Mouse (Mus musculus): ENCODE data around the gene Rab6a.

- TF ChIP-seq EP300 (IDR thresholded peaks at IDR 0.05; ENCODE audit: low read depth) (no peak), CTCF (IDR thresholded peaks at IDR 0.05; ENCODE audit: low read depth) (no peak)
These were observed 47.9 kb upstream of the Rab6a start for GRCm38 (mm10) chr7:100559331-100559730.
